Mouse (Mus musculus) C2C12 (cell line): ENCODE measurements at regions not wholly inside any gene's neighbourhood (a gene's known extent, or its start where the extent isn't known, plus 50 kb on each side); places are given as distances from the start of the nearest gene placed in this dataset.

Experiments
- CTCF ChIP-seq: IDR thresholded peaks from one replicate; pipeline ENCODE4 v1.5.1; 2011; ENCODE audit not compliant: control insufficient read depth, insufficient read depth, insufficient read length
- MYOD1 ChIP-seq: IDR thresholded peaks from one replicate; pipeline ENCODE4 v1.6.1; 2011; ENCODE audit warnings: low read depth; ENCODE audit not compliant: control insufficient read depth, insufficient read length
- USF1 ChIP-seq: IDR thresholded peaks from one replicate; pipeline ENCODE4 v1.6.1; 2011; ENCODE audit warnings: low read depth, mild to moderate bottlenecking, control low read depth, moderate library complexity

GRCm38 (mm10) chr9:32928289-32929000, 292.4 kb downstream of the Ets1 start:
- no peak for TF ChIP-seq CTCF
- no peak for TF ChIP-seq USF1
- no peak for TF ChIP-seq MYOD1
